Mouse (Mus musculus): ENCODE data around the gene Atp1b2. TPM values are rescaled to one million over a fixed set of nuclear protein-coding genes. Genes with fewer than 3 reads are reported as not detected.
"Not testable (repeated sequence)": the region's sequence is repeated elsewhere in the genome, so short reads cannot be mapped to it uniquely, and the experiment has no call there.

Gene Atp1b2
- 100 to 1,000 TPM; 271 to 389 TPM for total RNA-seq (2021)
- long read RNA-seq, experiment 1, transcript Atp1b2-204 (6 exons, 711 nt), result minor isoform, 10 of 447 reads
- long read RNA-seq, experiment 1, transcript Atp1b2-201 (7 exons, 2,842 nt), result major isoform, 407 of 447 reads
- long read RNA-seq, experiment 1, partial matches to known transcripts, result 3 of 447 reads
- long read RNA-seq, experiment 1, other reads (novel, unspliced or antisense), result 27 of 447 reads
- long read RNA-seq, experiment 2, transcript Atp1b2-204 (6 exons, 711 nt), result minor isoform, 13 of 427 reads
- long read RNA-seq, experiment 2, transcript Atp1b2-201 (7 exons, 2,842 nt), result major isoform, 378 of 427 reads
- long read RNA-seq, experiment 2, partial matches to known transcripts, result 11 of 427 reads
- long read RNA-seq, experiment 2, other reads (novel, unspliced or antisense), result 25 of 427 reads

DNA sequence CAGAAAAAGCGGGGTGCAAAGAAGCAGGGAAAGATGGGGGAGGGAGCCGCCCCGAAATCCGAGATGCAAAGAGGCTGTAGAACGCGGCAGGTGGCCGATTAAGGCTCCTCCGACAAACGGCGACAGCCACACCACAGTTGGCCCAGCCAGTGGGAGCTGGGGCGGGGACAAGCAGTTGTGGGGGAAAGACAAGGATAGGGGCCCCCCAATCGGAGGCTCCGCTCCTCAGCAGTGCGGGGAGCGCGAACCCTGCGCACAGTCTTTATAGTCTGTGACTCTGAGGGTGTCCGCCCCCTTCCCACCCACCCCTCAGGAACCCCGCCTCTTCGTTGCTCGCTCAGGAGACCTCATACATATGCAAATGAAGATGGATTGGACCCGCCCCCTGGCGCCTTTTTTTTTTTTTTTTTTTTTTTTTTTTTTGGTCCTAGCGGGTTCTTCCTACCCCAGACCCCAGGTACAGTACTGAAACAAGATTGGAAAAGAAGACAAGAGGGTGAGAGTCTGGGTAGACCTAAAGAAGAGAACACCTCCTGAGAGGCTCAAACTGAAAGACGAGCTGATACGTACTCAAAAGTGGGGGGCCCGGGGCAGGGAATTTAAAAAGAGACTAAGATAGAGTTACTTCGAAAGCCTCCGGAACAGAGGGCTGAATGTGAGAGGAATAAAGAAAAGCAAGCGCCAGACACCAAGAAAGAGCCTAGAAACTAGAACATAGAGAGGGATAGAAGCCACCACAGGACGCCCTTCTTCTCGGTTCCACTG, at the start of gene Atp1b2:
Gene Atp1b2, minus strand, starts transcription at position 217 of the 765 bp plus-strand sequence.
- DNase-seq, result peak; percentile 89
- Histone ChIP-seq H3K27ac (peak within 1 kb of the TSS; percentile 93), H3K4me3 (peak within 1 kb of the TSS; percentile 87)
- no peak for TF ChIP-seq CTCF (IDR thresholded peaks at IDR 0.05)
- intact Hi-C loops (cut with DNase I), result no loop called here

DNA sequence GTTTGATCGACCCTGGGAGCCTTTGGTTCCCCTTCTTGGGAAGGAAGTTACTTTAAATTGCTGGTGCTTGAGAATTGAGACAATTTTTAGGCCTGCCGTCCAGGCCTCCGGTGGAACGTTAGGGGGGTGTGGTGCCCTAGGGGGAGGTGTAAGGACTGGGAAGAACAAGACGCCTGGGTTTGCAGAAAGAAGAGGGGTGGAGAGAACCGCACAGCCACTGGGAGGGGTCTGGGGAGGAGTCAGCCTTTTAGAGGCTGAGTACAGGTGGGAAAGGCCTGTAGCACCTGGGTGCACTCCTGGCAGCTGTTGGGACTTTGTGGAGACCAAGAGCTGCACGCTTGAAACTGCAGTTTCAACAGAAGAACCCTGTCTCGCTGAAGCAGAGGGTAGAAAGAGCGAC, 49.0 kb upstream of the Atp1b2 start:
- no peak overlapping the region for H3K27ac ChIP-seq
- TF ChIP-seq CTCF (IDR thresholded peaks at IDR 0.05), result no peak
- intact Hi-C loops (cut with DNase I), result no loop called here

DNA sequence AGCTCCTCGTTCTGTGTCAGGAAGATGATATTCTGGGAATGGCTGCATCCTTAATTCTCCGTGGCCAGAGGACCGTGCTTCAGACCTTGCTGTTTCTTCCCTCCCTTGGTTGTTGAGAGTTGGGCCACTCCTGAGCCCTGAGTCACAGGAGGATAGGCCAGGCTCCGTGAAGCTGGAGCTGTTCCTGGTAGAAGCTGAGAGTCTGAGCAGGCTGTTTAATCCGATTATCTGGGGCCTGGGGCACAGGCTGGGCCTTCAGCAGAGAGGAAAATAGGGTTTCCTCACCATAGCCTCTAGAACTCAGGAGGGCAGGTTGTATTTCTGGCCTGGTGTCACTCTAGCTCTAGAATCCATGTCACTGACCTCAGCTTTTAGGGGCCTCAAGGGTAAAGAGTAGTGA, 47.7 kb upstream of the Atp1b2 start:
- Histone ChIP-seq H3K4me3 (no peak overlapping the region), H3K27ac (no peak overlapping the region)
- intact Hi-C loops (cut with DNase I), result no loop called here
- no peak for DNase-seq
- TF ChIP-seq CTCF (IDR thresholded peaks at IDR 0.05), result no peak

More for the DNA sequence above, 49.0 kb upstream of the Atp1b2 start:
- DNase-seq, result no peak
- no peak overlapping the region for H3K4me3 ChIP-seq

DNA sequence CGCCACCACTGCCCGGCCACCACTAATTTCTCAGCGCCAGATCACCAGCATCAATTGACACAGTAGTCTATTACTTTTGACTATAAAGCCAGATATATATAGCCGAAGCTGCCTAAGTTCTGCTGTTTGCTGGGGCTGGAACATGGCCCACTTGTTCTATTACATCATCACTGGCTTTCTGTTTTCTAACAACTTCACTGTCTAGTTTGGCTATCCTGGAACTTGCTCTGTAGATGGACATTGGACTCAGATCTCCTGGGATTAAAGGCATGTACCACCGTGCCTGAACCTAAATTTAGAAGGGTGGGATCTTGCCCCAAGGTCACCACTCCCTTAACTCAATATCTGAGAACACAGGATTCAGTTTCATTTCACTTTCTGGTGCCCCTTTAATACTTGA, 40.1 kb upstream of the Atp1b2 start:
- no peak for DNase-seq
- no peak for TF ChIP-seq CTCF (IDR thresholded peaks at IDR 0.05)
- intact Hi-C loops (cut with DNase I), result no loop called here
- Histone ChIP-seq H3K4me3 (no peak overlapping the region), H3K27ac (no peak overlapping the region)

DNA sequence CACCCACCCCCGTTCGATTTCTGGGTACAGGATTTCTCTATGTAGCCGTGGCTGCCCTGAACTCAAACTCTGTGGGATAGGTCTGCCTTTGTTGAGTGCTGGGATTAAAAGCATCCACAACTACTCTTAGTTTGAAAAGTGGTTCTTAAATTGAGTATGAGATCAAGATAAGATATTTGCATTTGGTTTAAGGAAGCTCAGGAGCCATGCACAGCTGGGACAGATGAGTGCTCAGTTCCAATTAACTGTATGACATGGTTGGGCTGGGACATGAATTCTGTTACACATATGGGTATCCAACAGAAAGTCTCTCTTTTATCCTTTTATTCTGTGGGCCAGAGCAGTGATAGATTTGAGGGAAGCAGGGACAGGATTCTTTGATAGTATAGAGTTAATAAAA, 29.7 kb upstream of the Atp1b2 start:
- intact Hi-C loops (cut with DNase I), result no loop called here
- DNase-seq, result no peak
- no peak for TF ChIP-seq CTCF (IDR thresholded peaks at IDR 0.05)
- Histone ChIP-seq H3K27ac (no peak overlapping the region), H3K4me3 (0 out of 2 replicates have a peak overlapping the region, but pooled peaks have one; percentile 2)

DNA sequence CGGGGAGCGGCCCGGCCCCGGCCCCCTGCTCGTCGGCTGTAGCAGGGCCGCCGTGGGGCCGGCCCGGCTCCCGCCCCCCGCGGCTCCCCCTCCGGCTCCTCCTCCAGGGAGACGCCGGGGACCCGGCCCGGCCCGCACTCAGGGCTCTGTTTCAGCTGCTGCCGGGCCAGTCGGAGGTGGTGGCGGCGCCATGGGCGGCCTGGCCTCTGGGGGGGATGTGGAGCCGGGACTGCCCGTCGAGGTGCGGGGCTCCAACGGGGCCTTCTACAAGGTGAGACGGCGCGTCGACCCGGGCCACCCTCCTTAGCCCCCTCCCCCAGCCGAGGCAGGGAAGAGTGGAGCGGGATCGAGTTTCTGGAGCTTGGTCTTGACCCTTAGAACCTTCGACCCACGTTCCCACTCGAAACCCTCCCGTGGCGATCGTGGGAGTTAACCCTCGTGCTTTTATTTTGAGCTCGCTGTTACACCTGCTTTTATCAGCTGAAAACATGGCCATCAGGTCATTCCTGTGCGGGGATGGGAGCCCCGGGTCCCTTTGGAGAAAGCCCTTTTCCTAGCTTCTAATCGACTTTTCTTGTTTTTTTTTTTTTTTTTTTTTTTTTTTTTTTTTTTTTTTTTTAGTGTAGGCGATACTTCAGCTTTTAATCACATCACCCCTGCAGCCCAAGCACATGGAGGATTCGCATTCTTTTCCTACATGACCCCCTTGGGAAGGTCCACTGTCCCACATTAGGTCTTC, 27.6 kb upstream of the Atp1b2 start:
- intact Hi-C loops (cut with DNase I), result no loop called here
- DNase-seq, result peak; percentile 87
- TF ChIP-seq CTCF (IDR thresholded peaks at IDR 0.05), result no peak
- peak overlapping the region; percentile 94 for H3K27ac ChIP-seq
- peak overlapping the region; percentile 97 for H3K4me3 ChIP-seq

DNA sequence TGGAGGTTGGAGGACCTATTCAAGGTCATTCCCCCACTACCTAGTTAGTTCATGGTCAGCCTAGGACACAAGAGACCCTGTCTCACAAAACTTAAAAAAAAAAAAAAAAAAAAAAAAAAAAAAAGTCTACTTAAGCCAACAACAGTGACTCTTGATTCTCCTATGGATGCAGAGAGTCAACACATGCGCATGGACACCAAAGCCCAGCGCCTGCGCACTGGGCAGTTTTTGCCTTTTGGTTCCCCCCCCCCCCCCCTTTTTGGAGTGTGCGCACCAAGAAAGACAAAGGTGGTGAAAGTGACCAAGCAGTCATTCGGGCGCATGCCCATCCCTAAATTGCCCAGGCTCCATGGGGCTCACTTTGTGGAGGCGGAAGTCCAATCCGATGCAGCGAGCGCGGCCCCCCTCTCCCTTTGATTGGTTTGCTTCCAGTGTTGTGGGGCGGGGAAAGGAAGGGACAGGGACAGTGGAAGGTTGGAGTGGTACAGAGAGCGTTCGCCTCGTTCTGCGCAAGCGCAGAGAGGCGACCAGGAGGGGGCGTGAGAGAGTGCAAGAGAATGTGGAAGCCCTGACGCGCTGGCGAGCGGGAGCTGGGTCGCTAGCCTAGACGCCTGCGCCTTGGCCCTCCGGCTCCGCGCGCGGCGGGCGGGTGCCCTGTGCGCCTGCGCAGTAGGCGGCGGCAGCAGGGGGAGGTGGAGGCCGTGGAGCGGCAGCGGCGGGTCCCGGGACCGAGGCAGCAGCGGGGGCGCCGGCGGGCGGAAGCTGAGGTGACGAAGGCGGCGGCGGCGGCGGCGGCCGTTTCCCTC, 26.7 kb upstream of the Atp1b2 start, which contains the start of gene Fxr2:
Gene Fxr2, plus strand, starts transcription at position 707 of the 806 bp plus-strand sequence.
- TF ChIP-seq CTCF (IDR thresholded peaks at IDR 0.05), result peak; percentile 86
- Histone ChIP-seq H3K27ac (peak within 1 kb of the TSS; percentile 94), H3K4me3 (peak within 1 kb of the TSS; percentile 97)
- intact Hi-C loops (cut with DNase I), result no loop called here
- DNase-seq, result peak; percentile 100

DNA sequence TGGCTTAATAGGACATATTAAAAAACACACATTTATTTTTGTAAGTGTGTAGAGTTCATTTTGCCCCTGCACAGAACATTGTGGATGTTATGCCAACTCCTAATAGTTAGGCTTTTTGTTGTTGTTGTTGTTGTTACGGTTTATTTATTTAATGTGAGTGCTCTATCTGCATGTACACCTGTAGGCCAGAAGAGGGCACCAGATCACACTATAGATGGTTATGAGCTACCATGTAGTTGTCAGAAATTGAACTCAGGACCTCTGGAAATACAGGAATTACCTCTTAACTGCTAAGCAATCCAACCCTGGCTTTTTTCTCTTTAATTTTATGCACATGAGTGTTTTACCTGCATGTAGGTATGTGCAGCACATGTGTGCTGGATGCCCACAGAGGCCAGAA, 24.1 kb upstream of the Atp1b2 start:
- no peak overlapping the region for H3K4me3 ChIP-seq
- TF ChIP-seq CTCF (IDR thresholded peaks at IDR 0.05), result peak; percentile 72
- no peak overlapping the region for H3K27ac ChIP-seq
- intact Hi-C loops (cut with DNase I), result loop anchor here (2.0 kb wide), 1 partner anchor 27 kb away; no protein-coding TSS in a partner anchor
- no peak for DNase-seq

DNA sequence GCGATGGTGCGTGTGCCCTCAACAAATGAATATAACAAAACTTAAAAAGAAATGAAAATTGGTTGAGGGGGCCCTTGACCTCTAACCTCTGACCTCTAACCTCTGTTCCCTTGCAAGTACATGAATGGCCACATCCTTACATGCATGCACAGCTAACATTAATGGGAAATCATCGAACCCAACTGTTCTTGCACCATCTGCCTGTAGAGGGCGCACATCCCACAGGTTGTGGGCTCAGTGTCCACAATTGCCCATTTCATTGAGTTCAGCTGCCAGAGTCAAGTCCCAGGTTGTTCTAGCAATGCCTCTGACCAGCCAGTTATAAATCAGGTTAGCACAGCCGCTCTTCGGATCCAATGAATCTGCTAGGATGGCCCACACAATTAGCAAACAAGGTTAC, 22.5 kb upstream of the Atp1b2 start:
- intact Hi-C loops (cut with DNase I), result loop anchor here (2.0 kb wide), 1 partner anchor 29 kb away; no protein-coding TSS in a partner anchor
- peak; percentile 91 for TF ChIP-seq CTCF (IDR thresholded peaks at IDR 0.05)
- H3K4me3 ChIP-seq, result no peak overlapping the region
- H3K27ac ChIP-seq, result no peak overlapping the region
- DNase-seq, result peak; percentile 77

DNA sequence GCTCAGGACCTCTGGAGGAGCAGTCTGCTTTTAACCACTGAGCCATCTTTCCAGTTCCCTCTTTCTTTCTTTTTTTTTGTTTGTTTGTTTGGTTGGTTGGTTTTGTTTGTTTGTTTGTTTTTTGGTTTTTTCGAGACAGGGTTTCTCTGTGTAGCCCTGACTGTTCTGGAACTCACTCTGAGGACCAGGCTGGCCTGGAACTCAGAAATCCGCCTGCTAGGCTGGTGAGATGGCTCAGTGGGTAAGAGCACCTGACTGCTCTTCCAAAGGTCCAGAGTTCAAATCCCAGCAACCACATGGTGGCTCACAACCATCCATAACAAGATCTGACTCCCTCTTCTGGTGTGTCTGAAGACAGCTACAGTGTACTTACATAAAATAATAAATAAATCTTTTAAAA, 18.6 kb upstream of the Atp1b2 start:
- intact Hi-C loops (cut with DNase I); H3K27ac ChIP-seq; H3K4me3 ChIP-seq; DNase-seq: not testable (repeated sequence)

DNA sequence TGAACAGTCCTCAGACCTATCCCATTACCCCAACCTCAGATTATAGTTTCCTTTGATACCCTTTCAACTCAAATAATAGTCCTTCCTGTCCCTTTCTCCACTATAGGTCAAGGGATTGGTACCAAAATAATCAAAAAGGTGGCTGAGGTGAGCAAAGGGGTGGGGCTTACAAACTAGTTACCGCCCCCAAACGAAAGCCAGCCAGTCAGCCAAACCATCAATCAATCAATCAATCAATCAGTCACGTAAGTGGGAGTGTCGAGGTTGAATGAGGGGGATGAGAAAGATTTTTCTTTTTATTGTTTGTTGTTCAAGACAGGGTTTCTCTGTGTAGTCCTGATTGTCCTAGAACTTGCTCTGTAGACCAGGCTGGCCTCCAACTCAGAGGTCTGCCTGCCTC, 17.3 kb upstream of the Atp1b2 start:
- intact Hi-C loops (cut with DNase I), result no loop called here
- Histone ChIP-seq H3K4me3 (no peak overlapping the region; the same call in 1 of the 2 replicates), H3K27ac (peak overlapping the region; percentile 91; the same call in 1 of the 2 replicates)
- TF ChIP-seq CTCF (IDR thresholded peaks at IDR 0.05), result no peak
- DNase-seq, result no peak

DNA sequence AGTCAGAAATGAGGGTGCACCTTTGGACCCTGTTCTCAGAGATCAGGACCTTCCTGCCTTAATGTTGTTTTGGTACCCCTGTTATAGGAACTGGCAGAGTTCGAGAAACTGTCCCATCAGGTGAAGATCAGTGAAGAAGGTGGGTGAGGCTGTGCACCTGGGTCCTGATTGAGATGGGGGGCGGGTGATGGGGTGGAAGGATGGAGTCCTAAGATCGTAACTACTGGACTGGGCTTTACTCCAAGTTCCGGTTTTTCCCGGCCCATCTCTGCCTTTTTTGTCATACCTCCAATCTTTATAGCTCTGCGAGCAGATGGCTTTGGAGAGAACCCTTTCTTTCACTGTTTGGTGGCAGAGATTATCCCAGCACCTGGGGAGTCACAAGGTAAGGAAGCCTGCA, 16.7 kb upstream of the Atp1b2 start:
- Histone ChIP-seq H3K27ac (peak overlapping the region; percentile 91), H3K4me3 (peak overlapping the region; percentile 87)
- no peak for TF ChIP-seq CTCF (IDR thresholded peaks at IDR 0.05)
- no peak for DNase-seq
- intact Hi-C loops (cut with DNase I), result no loop called here

Data from gastrocnemius, adult 2 months (tissue).